Mouse (Mus musculus) forebrain, embryonic 16.5 days (tissue): Measurements from ENCODE around the gene Fdps. TPM values are rescaled to one million over a fixed set of nuclear protein-coding genes. Genes with fewer than 3 reads are reported as not detected.

ENCODE experiments used
- ATAC-seq: fragments of 200-750 bp; cut with Nextera tagmentation; 2 replicates; pipeline ENCODE4 v1.8.0; 2017; ENCODE audit warnings: mild to moderate bottlenecking, moderate library complexity
- H3K27ac ChIP-seq: fragments of 300-500 bp; sonication (generic); 2 replicates; pipeline ENCODE4 v1.5.1; 2014; ENCODE audit warnings: low read length, control low read depth
- H3K27me3 ChIP-seq: fragments of 300-500 bp; sonication (generic); replicated peaks from 2 replicates; pipeline ENCODE4 v1.6.1; 2014; ENCODE audit warnings: low read length; ENCODE audit not compliant: control insufficient read depth, insufficient read depth
- H3K36me3 ChIP-seq: fragments of 300-500 bp; sonication (generic); 2 replicates; pipeline ENCODE4 v1.6.1; 2014; ENCODE audit not compliant: control insufficient read depth, insufficient read depth
- H3K4me1 ChIP-seq: fragments of 300-500 bp; sonication (generic); replicated peaks from 2 replicates; pipeline ENCODE4 v1.6.1; 2014; ENCODE audit warnings: low read length; ENCODE audit not compliant: control insufficient read depth, insufficient read depth
- H3K4me2 ChIP-seq: fragments of 300-500 bp; sonication (generic); 2 replicates; pipeline ENCODE4 v1.6.1; 2014; ENCODE audit warnings: mild to moderate bottlenecking, low read length, control low read depth
- H3K4me3 ChIP-seq: fragments of 300-500 bp; sonication (generic); replicated peaks from 2 replicates; pipeline ENCODE4 v1.5.1; 2014; ENCODE audit warnings: mild to moderate bottlenecking, low read length, control low read depth
- H3K9ac ChIP-seq: fragments of 300-500 bp; sonication (generic); replicated peaks from 2 replicates; pipeline ENCODE4 v1.6.1; 2014; ENCODE audit warnings: low read depth, low read length, control low read depth
- H3K9me3 ChIP-seq: fragments of 300-500 bp; sonication (generic); 2 replicates; pipeline ENCODE4 v1.6.1; 2016; ENCODE audit warnings: low read length; ENCODE audit not compliant: control insufficient read depth
- WGBS: fragments of 180-500 bp; shearing (Covaris S2); extraction: QIAGEN DNeasy Blood & Tissue Kit; methylation state at CpG from one replicate; pipeline ENCODE4 v1.1.7; 2014; 5-methylcytosine and 5-hydroxymethylcytosine counted together
- polyA plus RNA-seq: library from polyadenylated mRNA; unstranded; fragments of >200 nt; fragmentation: Nextera tagmentation; extraction: Ambion mirVana; gene quantifications from 2 replicates; pipeline ENCODE4 v1.2.1, GENCODE M21; 2015

Fdps gene
- polyA plus RNA-seq, 1 experiment from 2014 or later: 438 TPM

- H3K4me3 ChIP-seq: peak overlapping the region; percentile 62
- peak; percentile 19 for ATAC-seq
- H3K27me3 ChIP-seq: no peaks in the 10 kb centered on the region
- peaks cover 22% of the 10 kb centered on the region for H3K4me1 ChIP-seq
- peaks cover 10% of the 10 kb centered on the region for H3K36me3 ChIP-seq
- 22% methylated on average over 11 of the region's 11 CpGs for WGBS
- H3K9ac ChIP-seq: peak overlapping the region; percentile 71
- H3K27ac ChIP-seq: peak overlapping the region; percentile 74
- peak overlapping the region; percentile 97 for H3K4me2 ChIP-seq
- no peaks in the 10 kb centered on the region for H3K9me3 ChIP-seq
Observed at GRCm38 (mm10) chr3:89092509-89093090, 9.2 kb downstream of the Fdps start.

- ATAC-seq: no peak
- Histone ChIP-seq H3K4me1 (peaks cover 23% of the 10 kb centered on the region), H3K4me3 (peak overlapping the region; percentile 62), H3K27ac (0 out of 2 replicates have a peak overlapping the region, but pooled peaks have one; percentile 2), H3K9me3 (no peaks in the 10 kb centered on the region), H3K27me3 (no peaks in the 10 kb centered on the region), H3K36me3 (peaks cover 8% of the 10 kb centered on the region), H3K9ac (peak overlapping the region; percentile 71), H3K4me2 (peak overlapping the region; percentile 97)
- 13% methylated on average over 20 of the region's 20 CpGs for whole genome bisulfite sequencing
Observed at GRCm38 (mm10) chr3:89091811-89092508, 9.8 kb downstream of the Fdps start.

- H3K9ac ChIP-seq: peak overlapping the region; percentile 71
- H3K36me3 ChIP-seq: peaks cover 9% of the 10 kb centered on the region
- peak overlapping the region; percentile 62 for H3K4me3 ChIP-seq
- H3K27ac ChIP-seq: peak overlapping the region; percentile 52
- H3K9me3 ChIP-seq: no peaks in the 10 kb centered on the region
- peak overlapping the region; percentile 97 for H3K4me2 ChIP-seq
- 0% methylated on average over 62 of the region's 74 CpGs for WGBS
- H3K4me1 ChIP-seq: peaks cover 23% of the 10 kb centered on the region
- ATAC-seq: peak; percentile 45
- H3K27me3 ChIP-seq: no peaks in the 10 kb centered on the region
Observed at GRCm38 (mm10) chr3:89090694-89091655, 10.8 kb downstream of the Fdps start.

GRCm38 (mm10) chr3:89089882-89090591 is 11.7 kb downstream of the Fdps start:
- Histone ChIP-seq H3K36me3 (peaks cover 6% of the 10 kb centered on the region), H3K27me3 (no peaks in the 10 kb centered on the region), H3K27ac (peak overlapping the region; percentile 10), H3K9me3 (no peaks in the 10 kb centered on the region), H3K4me2 (peak overlapping the region; percentile 97), H3K9ac (peak overlapping the region; percentile 71), H3K4me3 (peak overlapping the region; percentile 62), H3K4me1 (peaks cover 23% of the 10 kb centered on the region)
- 1% methylated on average over 40 of the region's 40 CpGs for WGBS
- peak; percentile 67 for ATAC-seq

GRCm38 (mm10) chr3:89088974-89089373 is 12.8 kb downstream of the Fdps start:
- 74% methylated on average over 14 of the region's 14 CpGs for WGBS
- ATAC-seq: no peak
- Histone ChIP-seq H3K36me3 (peaks cover 9% of the 10 kb centered on the region), H3K9me3 (no peaks in the 10 kb centered on the region), H3K27me3 (no peaks in the 10 kb centered on the region), H3K27ac (no peak overlapping the region), H3K4me3 (no peak overlapping the region; the same call in 1 of the 2 replicates), H3K4me2 (no peak overlapping the region; the same call in 1 of the 2 replicates), H3K4me1 (peaks cover 23% of the 10 kb centered on the region), H3K9ac (no peak overlapping the region)

GRCm38 (mm10) chr3:89087338-89088110 is 14.2 kb downstream of the Fdps start:
- ATAC-seq: no peak
- peaks cover 9% of the 10 kb centered on the region for H3K36me3 ChIP-seq
- H3K4me1 ChIP-seq: peaks cover 20% of the 10 kb centered on the region
- H3K4me2 ChIP-seq: no peak overlapping the region
- H3K9ac ChIP-seq: no peak overlapping the region
- no peaks in the 10 kb centered on the region for H3K9me3 ChIP-seq
- no peak overlapping the region for H3K27ac ChIP-seq
- no peak overlapping the region for H3K4me3 ChIP-seq
- H3K27me3 ChIP-seq: no peaks in the 10 kb centered on the region
- WGBS: 35% methylated on average over 21 of the region's 21 CpGs

GRCm38 (mm10) chr3:89084654-89085190 is 17.0 kb downstream of the Fdps start:
- no peak overlapping the region for H3K9ac ChIP-seq
- H3K27ac ChIP-seq: no peak overlapping the region
- H3K4me3 ChIP-seq: no peak overlapping the region
- no peak for ATAC-seq
- H3K4me2 ChIP-seq: no peak overlapping the region
- no peaks in the 10 kb centered on the region for H3K9me3 ChIP-seq
- H3K4me1 ChIP-seq: peaks cover 7% of the 10 kb centered on the region
- H3K36me3 ChIP-seq: peaks cover 9% of the 10 kb centered on the region
- H3K27me3 ChIP-seq: no peaks in the 10 kb centered on the region
- 84% methylated on average over 12 of the region's 12 CpGs for WGBS

GRCm38 (mm10) chr3:89084133-89084532 is 17.6 kb downstream of the Fdps start:
- Histone ChIP-seq H3K9me3 (no peaks in the 10 kb centered on the region), H3K4me3 (no peak overlapping the region), H3K4me1 (peaks cover 4% of the 10 kb centered on the region), H3K36me3 (peaks cover 15% of the 10 kb centered on the region), H3K4me2 (no peak overlapping the region), H3K27me3 (no peaks in the 10 kb centered on the region), H3K9ac (no peak overlapping the region), H3K27ac (no peak overlapping the region)
- WGBS: 90% methylated on average over 2 of the region's 2 CpGs
- no peak for ATAC-seq
